Mouse (Mus musculus) heart, adult 2 months (tissue): ENCODE results near the gene Ptprn2. TPM values are rescaled to one million over a fixed set of nuclear protein-coding genes. Genes with fewer than 3 reads are reported as not detected.

Experiments
- DNase-seq, 2 experiments: peaks; one replicate each; pipeline ENCODE4 v3.0.0; 2021
- H3K27ac ChIP-seq: fragments of 200-600 bp; 2 replicates; pipeline ENCODE4 v1.8.1; 2022
- H3K27me3 ChIP-seq: fragments of 200-500 bp; 2 replicates; pipeline ENCODE4 v1.6.1; 2012; ENCODE audit warnings: mild to moderate bottlenecking, low read length, inconsistent platforms, mixed read lengths; ENCODE audit not compliant: control insufficient read depth, insufficient read depth
- H3K36me3 ChIP-seq: fragments of 200-500 bp; 2 replicates; pipeline ENCODE4 v1.6.1; 2012; ENCODE audit warnings: low read length, inconsistent platforms; ENCODE audit not compliant: control insufficient read depth, insufficient read depth
- H3K4me1 ChIP-seq: fragments of 200-500 bp; 2 replicates; pipeline ENCODE4 v1.6.1; 2011; ENCODE audit warnings: low read length; ENCODE audit not compliant: control insufficient read depth, insufficient read depth
- H3K4me3 ChIP-seq: fragments of 200-600 bp; 2 replicates; pipeline ENCODE4 v1.8.1; 2022
- H3K79me2 ChIP-seq: fragments of 200-500 bp; replicated peaks from 2 replicates; pipeline ENCODE4 v1.6.1; 2012; ENCODE audit warnings: mild to moderate bottlenecking, inconsistent platforms, low read length, moderate library complexity, mixed read lengths; ENCODE audit not compliant: control insufficient read depth, insufficient read depth
- H3K9ac ChIP-seq: fragments of 200-500 bp; 2 replicates; pipeline ENCODE4 v1.6.1; 2012; ENCODE audit warnings: low read depth, mild to moderate bottlenecking, control low read depth, inconsistent platforms, low read length, mixed read lengths
- CTCF ChIP-seq: fragments of 200-600 bp; IDR thresholded peaks from 2 replicates; pipeline ENCODE4 v1.8.1; 2022; ENCODE audit warnings: antibody characterized with exemption, mild to moderate bottlenecking, moderate library complexity
- EP300 ChIP-seq: fragments of 200-500 bp; IDR thresholded peaks from 2 replicates; pipeline ENCODE4 v1.6.1; 2011; ENCODE audit warnings: low read depth, low read length, control low read depth; ENCODE audit not compliant: insufficient read depth
- POLR2A ChIP-seq: fragments of 200-500 bp; IDR thresholded peaks from 2 replicates; pipeline ENCODE4 v1.6.1; 2011; ENCODE audit warnings: mild to moderate bottlenecking, low read depth, low read length, control low read depth; ENCODE audit not compliant: insufficient read depth
- WGBS: fragments of 180-500 bp; shearing (Covaris S2); methylation state at CpG from one replicate; pipeline ENCODE4 v1.1.7; 2018; 5-methylcytosine and 5-hydroxymethylcytosine counted together
- intact Hi-C: fragments of 180-260 bp; cut with DNase I; formaldehyde crosslinking; loops from one replicate; pipeline ENCODE4 v1.15.1; 2025
- polyA plus RNA-seq: library from polyadenylated mRNA; depleted of rRNA; stranded (reverse); fragments of >200 nt; gene quantifications from 2 replicates; pipeline ENCODE4 v1.2.3, GENCODE M21; 2012
- total RNA-seq, 2 experiments: library from RNA; stranded (reverse); gene quantifications; 2 replicates each; pipeline ENCODE4 v1.2.3; 2021

Ptprn2 gene
- total and polyA plus RNA-seq, 3 experiments: 0.21 to 0.23 TPM; not detected in 1

DNA sequence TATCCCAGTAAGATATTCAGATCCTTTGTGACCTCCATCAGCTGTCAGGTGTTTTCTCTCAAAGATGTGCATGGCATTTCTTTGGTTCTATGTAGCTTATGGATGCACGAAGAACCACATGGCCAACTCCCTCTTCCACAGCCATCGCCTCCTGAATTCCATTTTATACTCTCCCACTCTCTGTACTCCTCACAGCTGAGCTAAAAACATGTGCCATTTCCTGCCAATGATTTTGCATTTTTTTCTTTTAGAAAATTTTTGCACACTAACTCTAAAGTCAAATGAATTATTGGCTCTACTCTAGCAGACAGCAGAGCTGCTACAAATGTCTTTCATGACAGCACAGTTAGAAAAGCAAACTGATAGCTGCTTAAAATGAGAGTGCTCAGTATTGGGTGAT lies 320.6 kb downstream of the Ptprn2 start:
- no peaks in the 10 kb centered on the region for H3K36me3 ChIP-seq
- no peak for TF ChIP-seq CTCF
- TF ChIP-seq EP300: no peak
- no peak for TF ChIP-seq POLR2A
- no peaks in the 10 kb centered on the region for H3K27me3 ChIP-seq
- no peaks in the 10 kb centered on the region for H3K4me1 ChIP-seq
- no peak overlapping the region for H3K27ac ChIP-seq
- H3K9ac ChIP-seq: no peak overlapping the region
- no peaks in the 10 kb centered on the region for H3K79me2 ChIP-seq
- 77% methylated on average over 2 of the region's 2 CpGs for WGBS
- no peak overlapping the region for H3K4me3 ChIP-seq
- DNase-seq: no peak
- intact Hi-C loops: no loop called here

DNA sequence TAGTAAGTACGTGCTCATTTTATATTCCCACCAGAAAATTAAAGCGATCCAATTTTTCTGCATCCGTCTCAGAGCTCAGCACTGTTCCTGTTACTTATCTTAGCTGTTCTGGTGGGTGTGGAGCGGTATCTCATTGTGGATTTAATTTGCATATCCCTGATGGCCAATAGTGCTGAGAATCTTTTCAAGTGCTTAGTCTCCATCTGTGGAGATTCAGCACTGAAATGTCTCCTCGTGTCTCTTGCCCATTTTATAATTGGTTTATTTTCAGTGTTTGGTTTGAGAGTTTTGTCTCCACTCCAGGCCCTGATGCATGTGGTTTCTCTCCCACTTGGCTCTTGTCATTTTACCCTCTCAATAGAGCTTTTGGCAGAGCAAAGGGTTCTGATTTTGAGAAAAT lies 327.5 kb downstream of the Ptprn2 start:
- Histone ChIP-seq H3K27ac (no peak overlapping the region), H3K36me3 (no peaks in the 10 kb centered on the region), H3K4me1 (no peaks in the 10 kb centered on the region), H3K9ac (no peak overlapping the region), H3K79me2 (no peaks in the 10 kb centered on the region), H3K4me3 (no peak overlapping the region), H3K27me3 (no peaks in the 10 kb centered on the region)
- intact Hi-C loops: no loop called here
- DNase-seq: no peak
- TF ChIP-seq POLR2A (no peak), EP300 (no peak)
- WGBS: 72% methylated on average over 5 of the region's 5 CpGs

DNA sequence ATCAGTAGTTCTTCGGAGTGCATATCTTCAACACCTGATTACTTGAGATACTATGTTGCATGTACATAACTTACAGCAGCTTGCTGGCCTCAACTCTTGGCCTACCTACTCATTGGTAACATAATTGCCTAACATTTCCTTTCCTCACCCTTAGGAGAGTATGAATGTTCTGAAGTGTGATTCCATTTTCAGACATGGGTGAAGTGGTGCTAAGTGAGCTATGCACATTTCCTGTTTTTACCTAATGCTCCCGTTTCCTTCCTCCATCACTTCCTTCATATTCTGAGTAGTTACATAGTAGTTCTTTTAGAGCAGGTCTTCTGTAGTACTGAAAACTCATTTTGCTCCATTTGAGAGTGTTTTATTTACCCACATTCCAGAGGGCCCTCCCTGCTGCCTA lies 334.3 kb downstream of the Ptprn2 start:
- Histone ChIP-seq H3K4me1 (no peaks in the 10 kb centered on the region), H3K27me3 (no peaks in the 10 kb centered on the region), H3K79me2 (no peaks in the 10 kb centered on the region), H3K27ac (no peak overlapping the region), H3K9ac (no peak overlapping the region), H3K4me3 (no peak overlapping the region), H3K36me3 (no peaks in the 10 kb centered on the region)
- intact Hi-C loops: no loop called here
- DNase-seq: no peak
- WGBS: 42% methylated on average over 2 of the region's 2 CpGs
- TF ChIP-seq CTCF: no peak
- no peak for TF ChIP-seq POLR2A
- no peak for TF ChIP-seq EP300

DNA sequence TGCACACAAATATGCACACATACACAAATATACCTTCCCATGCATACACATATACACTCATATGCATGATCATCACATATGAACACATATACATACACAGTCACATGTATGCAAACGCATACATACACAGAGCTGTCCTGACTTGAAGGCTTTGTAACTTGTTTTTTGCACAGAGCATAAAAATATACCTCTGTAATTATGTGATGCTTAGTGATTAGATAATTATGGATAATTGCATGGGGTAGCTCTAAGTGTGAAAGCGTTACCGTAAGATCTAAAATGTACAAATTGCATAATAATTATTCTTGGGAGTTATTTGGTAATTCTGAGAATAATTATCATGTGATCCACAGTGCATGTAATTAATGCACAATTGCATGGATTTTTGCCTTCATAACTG lies 337.8 kb downstream of the Ptprn2 start:
- intact Hi-C loops: no loop called here
- no peak for DNase-seq
- Histone ChIP-seq H3K79me2 (no peaks in the 10 kb centered on the region), H3K4me3 (no peak overlapping the region), H3K27ac (no peak overlapping the region), H3K27me3 (no peaks in the 10 kb centered on the region), H3K4me1 (no peaks in the 10 kb centered on the region), H3K9ac (no peak overlapping the region), H3K36me3 (no peaks in the 10 kb centered on the region)
- WGBS: 82% methylated on average over 3 of the region's 3 CpGs
- TF ChIP-seq POLR2A: no peak
- no peak for TF ChIP-seq CTCF
- TF ChIP-seq EP300: no peak

DNA sequence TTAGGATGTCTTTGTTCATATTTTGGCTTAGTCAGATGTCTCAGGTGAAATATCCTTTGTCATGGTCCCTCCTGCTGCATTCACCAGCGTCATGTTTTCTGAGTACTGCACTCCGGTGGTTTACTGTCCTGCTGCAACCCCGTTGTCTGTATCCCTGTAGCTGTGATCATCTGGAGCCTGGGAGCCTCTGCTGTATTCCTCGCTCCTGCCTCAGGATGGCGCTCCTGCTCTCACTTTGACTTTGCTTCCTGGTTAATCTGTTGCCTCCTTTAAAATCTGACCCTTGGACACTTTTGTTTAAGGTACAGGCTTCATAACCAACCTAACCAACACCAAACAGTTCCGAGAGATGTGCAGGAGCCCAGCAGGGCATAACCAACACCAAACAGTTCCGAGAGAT lies 342.2 kb downstream of the Ptprn2 start:
- no peak overlapping the region for H3K4me3 ChIP-seq
- WGBS: 46% methylated on average over 7 of the region's 7 CpGs
- H3K27ac ChIP-seq: no peak overlapping the region
- H3K9ac ChIP-seq: no peak overlapping the region
- H3K27me3 ChIP-seq: no peaks in the 10 kb centered on the region
- intact Hi-C loops: no loop called here
- DNase-seq: no peak
- H3K36me3 ChIP-seq: no peaks in the 10 kb centered on the region
- H3K4me1 ChIP-seq: no peaks in the 10 kb centered on the region
- no peak for TF ChIP-seq POLR2A
- no peak for TF ChIP-seq EP300
- no peak for TF ChIP-seq CTCF
- no peaks in the 10 kb centered on the region for H3K79me2 ChIP-seq

DNA sequence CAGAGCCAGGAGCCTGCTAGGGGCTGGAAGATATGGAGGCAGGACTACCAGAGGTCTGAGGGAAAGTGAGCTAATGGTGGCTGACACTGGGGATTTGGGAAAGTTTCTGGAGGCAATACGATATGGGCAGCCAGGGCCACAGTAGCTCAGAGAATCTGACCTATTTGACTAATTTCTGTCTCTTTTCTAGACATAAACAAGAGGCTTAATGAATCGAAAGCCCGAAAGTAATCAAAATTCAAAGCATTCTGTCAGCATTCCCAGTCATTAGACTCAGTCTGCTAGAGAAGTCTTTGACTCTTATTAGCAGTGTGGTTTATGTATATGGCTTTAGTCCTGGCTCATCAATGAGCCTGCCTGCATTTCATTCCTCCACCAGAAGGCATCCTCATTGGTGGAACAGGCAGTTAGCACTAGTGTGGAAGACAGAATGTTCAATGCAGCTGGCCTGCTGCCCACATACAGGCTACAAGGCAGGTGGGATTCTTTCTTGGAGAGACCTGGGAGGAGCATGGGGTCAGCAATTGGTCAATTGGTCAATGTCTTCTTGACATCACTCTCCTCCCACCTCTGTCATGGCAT lies 353.2 kb downstream of the Ptprn2 start:
- Histone ChIP-seq H3K79me2 (no peaks in the 10 kb centered on the region), H3K4me3 (no peak overlapping the region), H3K27ac (no peak overlapping the region), H3K4me1 (no peaks in the 10 kb centered on the region), H3K27me3 (no peaks in the 10 kb centered on the region), H3K36me3 (no peaks in the 10 kb centered on the region), H3K9ac (no peak overlapping the region)
- intact Hi-C loops: no loop called here
- no peak for DNase-seq
- WGBS: 73% methylated on average over 3 of the region's 3 CpGs
- TF ChIP-seq POLR2A: no peak
- TF ChIP-seq EP300: no peak
- no peak for TF ChIP-seq CTCF
